Mouse (Mus musculus): ENCODE data around the gene Ldah. TPM values are rescaled to one million over a fixed set of nuclear protein-coding genes. Genes with fewer than 3 reads are reported as not detected.

Gene Ldah
- polyA plus RNA-seq, 1 experiment from 2014 or later, result 33.1 TPM

- POLR2A ChIA-PET, result interaction anchor here (1.9 kb wide), 1 partner anchor 188 kb away, joined by 6 read pairs; the partner anchor contains the start of gene Rhob
- DNase-seq (ENCODE audit: low read depth, low spot score) (no peak), ATAC-seq (peak; percentile 17)
- no peak for TF ChIP-seq CTCF (IDR thresholded peaks at IDR 0.05)
- no peaks in the 10 kb centered on the region for H3K27me3 ChIP-seq
- in situ Hi-C loops (cut with MboI; ENCODE audit: low pct_unique_long_range_greater_than_20kb), result loop anchor here (25.0 kb wide), 1 partner anchor 700 kb away; no protein-coding TSS in a partner anchor
- CTCF ChIA-PET, result interaction anchor here (1.0 kb wide), 1 partner anchor 239 kb away, joined by 3 read pairs; no protein-coding TSS in a partner anchor
Observed at GRCm38 (mm10) chr12:8312266-8312665, 104.4 kb downstream of the Ldah start.

GRCm38 (mm10) chr12:8313270-8313771 is 105.4 kb downstream of the Ldah start, which contains the start of gene Hs1bp3:
Gene Hs1bp3 (plus strand): TSS chr12:8313432.
- in situ Hi-C loops (cut with MboI; ENCODE audit: low pct_unique_long_range_greater_than_20kb), result loop anchor here (25.0 kb wide), 1 partner anchor 699 kb away; no protein-coding TSS in a partner anchor
- TF ChIP-seq CTCF (IDR thresholded peaks at IDR 0.05), result no peak
- CTCF ChIA-PET, result interaction anchor here (1.0 kb wide), 1 partner anchor 238 kb away, joined by 3 read pairs; no protein-coding TSS in a partner anchor
- ATAC-seq, result peak; percentile 82
- H3K27me3 ChIP-seq, result no peaks in the 10 kb centered on the region
- POLR2A ChIA-PET, result interaction anchor here (1.4 to 1.9 kb wide), 2 partner anchors 186 to 187 kb away, joined by 3 to 6 read pairs; partner anchors contain the start of gene Rhob
- DNase-seq (ENCODE audit: low read depth, low spot score), result no peak

- CTCF ChIA-PET, result no interaction called here
- DNase-seq (ENCODE audit: low read depth, low spot score), result no peak
- TF ChIP-seq CTCF (IDR thresholded peaks at IDR 0.05), result no peak
- ATAC-seq, result peak; percentile 15
- no peaks in the 10 kb centered on the region for H3K27me3 ChIP-seq
- POLR2A ChIA-PET, result interaction anchor here (1.4 to 1.9 kb wide), 2 partner anchors 185 to 187 kb away, joined by 3 to 6 read pairs; partner anchors contain the start of gene Rhob
- in situ Hi-C loops (cut with MboI; ENCODE audit: low pct_unique_long_range_greater_than_20kb), result loop anchor here (25.0 kb wide), 1 partner anchor 699 kb away; no protein-coding TSS in a partner anchor
Observed at GRCm38 (mm10) chr12:8313773-8314172, 105.9 kb downstream of the Ldah start.

- POLR2A ChIA-PET, result interaction anchor here (0.9 kb wide), 1 partner anchor 211 kb away, joined by 3 read pairs; no protein-coding TSS in a partner anchor
- in situ Hi-C loops (cut with MboI; ENCODE audit: low pct_unique_long_range_greater_than_20kb), result loop anchor here (25.0 kb wide), 1 partner anchor 696 kb away; no protein-coding TSS in a partner anchor
- TF ChIP-seq CTCF (IDR thresholded peaks at IDR 0.05), result no peak
- H3K27me3 ChIP-seq, result no peaks in the 10 kb centered on the region
- no peak for ATAC-seq
- no peak for DNase-seq (ENCODE audit: low read depth, low spot score)
- CTCF ChIA-PET, result interaction anchor here (1.0 to 1.6 kb wide), 2 partner anchors 10 to 231 kb away, joined by 4 to 8 read pairs; no protein-coding TSS in a partner anchor
Observed at GRCm38 (mm10) chr12:8316541-8316940, 108.6 kb downstream of the Ldah start.

- ChIA-PET POLR2A (no interaction called here), CTCF (interaction anchor here (1.7 to 3.2 kb wide), 2 partner anchors 14 to 181 kb away, joined by 4 to 27 read pairs; partner anchors contain the start of gene Rhob)
- H3K27me3 ChIP-seq, result no peaks in the 10 kb centered on the region
- in situ Hi-C loops (cut with MboI; ENCODE audit: low pct_unique_long_range_greater_than_20kb), result loop anchor here (5.0 to 25.0 kb wide), 3 partner anchors 182 to 692 kb away; partner anchors contain the start of gene Rhob
- DNase-seq (ENCODE audit: low read depth, low spot score) (no peak), ATAC-seq (peak; percentile 80)
- TF ChIP-seq CTCF (IDR thresholded peaks at IDR 0.05), result no peak
Observed at GRCm38 (mm10) chr12:8320084-8320713, 112.3 kb downstream of the Ldah start.

- ChIA-PET CTCF (interaction anchor here (1.1 to 3.2 kb wide), 3 partner anchors 12 to 225 kb away, joined by 3 to 27 read pairs (median 4); partner anchors contain the start of gene Rhob), POLR2A (no interaction called here)
- no peak for TF ChIP-seq CTCF (IDR thresholded peaks at IDR 0.05)
- ATAC-seq (no peak), DNase-seq (ENCODE audit: low read depth, low spot score) (no peak)
- H3K27me3 ChIP-seq, result no peaks in the 10 kb centered on the region
- in situ Hi-C loops (cut with MboI; ENCODE audit: low pct_unique_long_range_greater_than_20kb), result loop anchor here (5.0 to 25.0 kb wide), 3 partner anchors 181 to 691 kb away; partner anchors contain the start of gene Rhob
Observed at GRCm38 (mm10) chr12:8321506-8321905, 113.6 kb downstream of the Ldah start.

GRCm38 (mm10) chr12:8324086-8324485 is 116.2 kb downstream of the Ldah start:
- TF ChIP-seq CTCF (IDR thresholded peaks at IDR 0.05), result no peak
- CTCF ChIA-PET, result interaction anchor here (1.2 kb wide), 1 partner anchor 177 kb away, joined by 3 read pairs; no protein-coding TSS in a partner anchor
- POLR2A ChIA-PET, result interaction anchor here (1.5 kb wide), 1 partner anchor 176 kb away, joined by 3 read pairs; the partner anchor contains the start of gene Rhob

GRCm38 (mm10) chr12:8325245-8325942 is 117.5 kb downstream of the Ldah start:
- no peaks in the 10 kb centered on the region for H3K27me3 ChIP-seq
- DNase-seq (ENCODE audit: low read depth, low spot score) (no peak), ATAC-seq (no peak)
- no peak for TF ChIP-seq CTCF (IDR thresholded peaks at IDR 0.05)
- POLR2A ChIA-PET, result no interaction called here
- in situ Hi-C loops (cut with MboI; ENCODE audit: low pct_unique_long_range_greater_than_20kb), result no loop called here
- CTCF ChIA-PET, result interaction anchor here (1.1 to 1.7 kb wide), 4 partner anchors 177 to 223 kb away, joined by 3 to 18 read pairs (median 3); no protein-coding TSS in a partner anchor

More at GRCm38 (mm10) chr12:8324086-8324485, 116.2 kb downstream of the Ldah start:
- ATAC-seq, result no peak
- H3K27me3 ChIP-seq, result no peaks in the 10 kb centered on the region
- no peak for DNase-seq (ENCODE audit: low read depth, low spot score)
- in situ Hi-C loops (cut with MboI; ENCODE audit: low pct_unique_long_range_greater_than_20kb), result loop anchor here (5.0 to 25.0 kb wide), 3 partner anchors 178 to 688 kb away; partner anchors contain the start of gene Rhob

GRCm38 (mm10) chr12:8325943-8326522 is 118.1 kb downstream of the Ldah start:
- H3K27me3 ChIP-seq, result no peaks in the 10 kb centered on the region
- TF ChIP-seq CTCF (IDR thresholded peaks at IDR 0.05), result no peak
- DNase-seq (ENCODE audit: low read depth, low spot score) (no peak), ATAC-seq (no peak)
- POLR2A ChIA-PET, result interaction anchor here (0.6 kb wide), 1 partner anchor 173 kb away, joined by 3 read pairs; no protein-coding TSS in a partner anchor
- in situ Hi-C loops (cut with MboI; ENCODE audit: low pct_unique_long_range_greater_than_20kb), result no loop called here
- CTCF ChIA-PET, result interaction anchor here (0.8 to 1.7 kb wide), 8 partner anchors 10 to 222 kb away, joined by 3 to 18 read pairs (median 3); partner anchors contain the start of gene Rhob
